Mouse (Mus musculus) lung, adult 2 months (tissue): ENCODE measurements at regions not wholly inside any gene's neighbourhood (a gene's known extent, or its start where the extent isn't known, plus 50 kb on each side); places are given as distances from the start of the nearest gene placed in this dataset.

Source experiments
- CTCF ChIP-seq: fragments of 200-500 bp; IDR thresholded peaks from 2 replicates; pipeline ENCODE4 v1.5.1; 2011; ENCODE audit warnings: mild to moderate bottlenecking, low read length, control low read depth; ENCODE audit not compliant: insufficient read depth
- POLR2A ChIP-seq: fragments of 200-500 bp; IDR thresholded peaks from 2 replicates; pipeline ENCODE4 v1.6.1; 2011; ENCODE audit warnings: low read depth, mild to moderate bottlenecking, control low read depth, low read length, borderline replicate concordance; ENCODE audit errors: extremely low read depth

DNA sequence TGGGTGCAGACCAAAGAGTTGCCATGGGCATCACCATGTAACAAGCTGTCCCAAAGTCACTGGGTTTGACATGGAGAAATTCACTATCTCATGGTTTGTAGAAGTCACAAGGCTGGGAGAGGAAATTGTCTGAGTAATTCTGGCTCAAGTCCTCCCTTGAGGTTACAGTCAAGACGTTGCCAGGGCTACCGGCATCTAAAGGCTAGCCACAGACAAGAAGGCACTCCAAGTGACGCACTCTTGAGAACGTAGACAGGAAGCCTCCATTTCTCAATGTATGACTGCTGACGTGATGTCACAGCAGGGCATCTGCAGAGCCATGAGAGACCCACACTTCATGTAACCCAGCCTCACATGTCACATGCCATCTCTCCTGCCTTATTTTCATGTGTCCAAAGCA is 59.2 kb upstream of the Nectin1 start:
- TF ChIP-seq CTCF (no peak), POLR2A (no peak)
